Mouse (Mus musculus) limb, embryonic 13.5 days (tissue): ENCODE results near the gene Syt3. TPM values are rescaled to one million over a fixed set of nuclear protein-coding genes. Genes with fewer than 3 reads are reported as not detected.
A peak's percentile ranks its signal among the peaks of the same experiment; 100 is the strongest.

Source experiments
- ATAC-seq: fragments of 200-750 bp; cut with Nextera tagmentation; 2 replicates; pipeline ENCODE4 v1.8.0; 2017; ENCODE audit warnings: low read depth, moderate number of reproducible peaks, moderate TSS enrichment; ENCODE audit not compliant: low FRiP score
- H3K27ac ChIP-seq: fragments of 300-500 bp; sonication (generic); 2 replicates; pipeline ENCODE4 v1.5.1; 2015; ENCODE audit warnings: inconsistent platforms, mild to moderate bottlenecking, moderate library complexity
- H3K27me3 ChIP-seq: fragments of 300-500 bp; sonication (generic); 2 replicates; pipeline ENCODE4 v1.6.1; 2015; ENCODE audit warnings: mild to moderate bottlenecking, inconsistent platforms
- H3K36me3 ChIP-seq: fragments of 300-500 bp; sonication (generic); 2 replicates; pipeline ENCODE4 v1.6.1; 2015; ENCODE audit warnings: inconsistent platforms, mild to moderate bottlenecking, moderate library complexity
- H3K4me1 ChIP-seq: fragments of 300-500 bp; sonication (generic); 2 replicates; pipeline ENCODE4 v1.6.1; 2015; ENCODE audit warnings: inconsistent platforms
- H3K4me2 ChIP-seq: fragments of 300-500 bp; sonication (generic); replicated peaks from 2 replicates; pipeline ENCODE4 v1.6.1; 2015; ENCODE audit warnings: inconsistent platforms, mild to moderate bottlenecking, moderate library complexity
- H3K4me3 ChIP-seq: fragments of 300-500 bp; sonication (generic); 2 replicates; pipeline ENCODE4 v1.5.1; 2015; ENCODE audit warnings: moderate library complexity, mild to moderate bottlenecking, inconsistent platforms
- H3K9ac ChIP-seq: fragments of 300-500 bp; sonication (generic); 2 replicates; pipeline ENCODE4 v1.6.1; 2015; ENCODE audit warnings: mild to moderate bottlenecking, inconsistent platforms
- H3K9me3 ChIP-seq: fragments of 300-500 bp; sonication (generic); 2 replicates; pipeline ENCODE4 v1.6.1; 2016; ENCODE audit warnings: inconsistent platforms
- WGBS: fragments of 180-500 bp; shearing (Covaris S2); methylation state at CpG from one replicate; pipeline ENCODE4 v1.1.7; 2015; 5-methylcytosine and 5-hydroxymethylcytosine counted together
- polyA plus RNA-seq: library from polyadenylated mRNA; unstranded; fragments of >200 nt; fragmentation: Nextera tagmentation; extraction: Ambion mirVana; gene quantifications from 2 replicates; pipeline ENCODE4 v1.2.1, GENCODE M21; 2015

The Syt3 gene
- polyA plus RNA-seq, 1 experiment from 2014 or later, result 3.5 TPM

DNA sequence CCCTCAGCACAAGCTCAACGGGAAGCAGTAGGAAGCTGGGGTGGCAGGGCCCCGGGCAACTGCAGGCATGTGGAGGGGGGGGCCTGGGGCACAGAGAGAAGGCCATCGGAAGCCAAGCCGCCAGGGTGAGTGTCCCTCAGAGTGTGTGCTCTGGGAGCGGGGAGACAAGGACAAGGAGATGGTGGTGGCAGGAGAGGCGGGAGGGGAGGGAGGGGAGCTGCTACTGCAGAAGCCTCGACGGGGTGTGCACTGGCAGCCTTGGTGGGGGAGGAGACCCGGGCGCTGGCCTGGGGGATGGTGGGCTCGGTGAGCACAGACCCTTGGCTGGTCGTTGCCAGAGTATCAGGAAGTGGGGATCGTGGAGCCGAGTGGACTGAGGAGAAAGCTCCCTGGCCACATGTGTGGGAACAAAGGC is 58.5 kb downstream of the Syt3 start:
- no peaks in the 10 kb centered on the region for H3K9me3 ChIP-seq
- H3K9ac ChIP-seq, result peak overlapping the region; percentile 60
- H3K27me3 ChIP-seq, result peaks cover 97% of the 10 kb centered on the region
- H3K27ac ChIP-seq, result no peak overlapping the region
- no peak; the same call in 1 of the 2 replicates for ATAC-seq
- peak overlapping the region; percentile 59 for H3K4me2 ChIP-seq
- no peaks in the 10 kb centered on the region for H3K36me3 ChIP-seq
- H3K4me1 ChIP-seq, result peaks cover 24% of the 10 kb centered on the region
- 2% methylated on average over 9 of the region's 14 CpGs for WGBS
- peak overlapping the region; percentile 38 for H3K4me3 ChIP-seq

DNA sequence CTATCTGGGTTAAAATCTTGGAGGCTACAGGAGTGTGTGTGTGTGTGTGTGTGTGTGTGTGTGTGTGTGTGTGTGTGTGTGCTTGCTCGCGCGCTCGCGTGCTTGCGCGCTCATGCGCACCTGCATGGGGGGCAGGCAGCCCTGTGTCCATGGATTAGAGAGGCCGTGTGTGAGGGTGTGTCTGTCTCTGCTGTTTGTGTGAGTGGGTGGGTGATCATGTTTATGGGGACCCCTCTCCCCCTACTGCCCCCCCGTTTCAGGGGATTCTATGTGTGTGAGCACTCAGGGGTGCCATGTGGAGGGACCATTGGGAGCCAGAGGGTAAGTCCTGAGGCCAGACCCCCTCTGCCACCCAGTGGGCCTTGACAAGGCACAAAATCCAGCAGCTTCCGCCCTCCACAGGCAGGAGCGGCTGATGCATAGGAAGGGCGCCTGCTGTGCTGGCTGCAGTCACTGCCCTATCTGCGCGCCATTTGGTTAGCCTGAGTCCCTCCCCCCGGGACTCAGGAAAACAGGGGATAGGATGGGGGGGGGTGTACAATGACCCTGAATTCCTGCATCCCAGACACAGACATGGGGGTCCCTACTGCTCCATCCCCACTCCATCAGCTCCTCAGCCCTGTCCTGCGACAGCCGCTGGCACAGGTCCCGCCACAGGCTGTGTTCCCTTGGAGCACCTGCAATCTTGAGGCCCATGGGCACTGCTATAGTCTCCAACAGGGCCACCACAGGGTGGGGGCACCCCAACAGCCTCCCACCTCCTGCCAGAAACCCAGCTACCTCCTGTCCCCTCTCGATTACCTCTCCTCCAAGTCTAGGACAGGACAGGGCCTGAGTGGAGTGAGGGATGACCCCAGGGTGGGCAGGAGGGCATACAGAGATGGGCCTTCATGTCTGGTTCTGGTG is 59.6 kb downstream of the Syt3 start:
- H3K4me2 ChIP-seq, result peak overlapping the region; percentile 59
- peak overlapping the region; percentile 38 for H3K4me3 ChIP-seq
- peaks cover 94% of the 10 kb centered on the region for H3K27me3 ChIP-seq
- ATAC-seq, result no peak
- H3K9me3 ChIP-seq, result no peaks in the 10 kb centered on the region
- H3K36me3 ChIP-seq, result no peaks in the 10 kb centered on the region
- H3K9ac ChIP-seq, result peak overlapping the region; percentile 60; the same call in 1 of the 2 replicates
- H3K4me1 ChIP-seq, result peaks cover 24% of the 10 kb centered on the region
- no peak overlapping the region for H3K27ac ChIP-seq
- 7% methylated on average over 20 of the region's 20 CpGs for WGBS

GRCm38 (mm10) chr7:44444886-44445527 is 61.1 kb downstream of the Syt3 start:
- H3K4me1 ChIP-seq, result peaks cover 24% of the 10 kb centered on the region
- H3K27me3 ChIP-seq, result peaks cover 92% of the 10 kb centered on the region
- 8% methylated on average over 29 of the region's 29 CpGs for WGBS
- no peak for ATAC-seq
- no peak overlapping the region for H3K4me2 ChIP-seq
- H3K36me3 ChIP-seq, result no peaks in the 10 kb centered on the region
- H3K9me3 ChIP-seq, result no peaks in the 10 kb centered on the region
- H3K9ac ChIP-seq, result peak overlapping the region; percentile 31; the same call in 1 of the 2 replicates
- no peak overlapping the region for H3K4me3 ChIP-seq
- H3K27ac ChIP-seq, result no peak overlapping the region

GRCm38 (mm10) chr7:44445528-44445923 is 61.6 kb downstream of the Syt3 start:
- 14% methylated on average over 7 of the region's 7 CpGs for WGBS
- ATAC-seq, result no peak
- no peak overlapping the region for H3K9ac ChIP-seq

DNA sequence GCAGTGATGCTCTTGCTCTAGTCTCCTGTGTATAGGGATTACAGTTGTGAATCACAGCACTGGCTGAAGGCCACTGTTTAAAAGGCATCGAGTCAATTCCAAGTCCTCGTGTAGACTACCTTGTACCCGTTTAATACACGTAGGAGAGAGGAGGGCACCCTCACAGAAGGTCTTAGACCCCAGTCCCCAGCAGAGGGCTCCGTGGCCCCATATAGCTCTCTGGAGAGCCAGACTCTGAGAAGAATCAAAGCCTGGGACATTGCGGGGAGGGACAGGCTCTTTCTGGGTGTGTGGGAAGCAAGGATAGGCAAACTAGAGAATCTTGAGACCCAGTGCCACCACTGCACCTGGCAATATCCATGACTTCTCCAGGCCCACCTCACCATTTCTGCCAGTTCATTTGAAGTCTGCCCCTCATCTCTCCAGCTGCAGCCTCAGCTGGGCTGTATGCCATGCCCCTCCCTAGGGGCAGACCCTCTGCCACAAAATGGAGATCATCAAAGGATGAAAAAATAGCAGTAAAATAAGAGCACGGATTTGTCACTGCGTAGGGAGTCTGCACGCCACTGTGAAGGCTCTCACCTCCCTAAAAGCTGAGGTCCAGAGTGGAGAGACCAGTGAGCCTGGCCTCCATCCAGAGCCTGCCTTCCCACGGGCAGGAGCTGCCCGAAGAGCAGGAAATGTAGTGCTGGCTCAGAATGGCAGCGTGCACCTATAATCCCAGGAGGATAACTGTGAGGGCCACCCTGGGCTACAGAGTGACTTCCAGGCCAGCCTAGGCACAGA is 62.4 kb downstream of the Syt3 start:
- WGBS, result 45% methylated on average over 12 of the region's 12 CpGs
- H3K9me3 ChIP-seq, result no peaks in the 10 kb centered on the region
- no peak overlapping the region for H3K4me2 ChIP-seq
- H3K4me1 ChIP-seq, result peaks cover 24% of the 10 kb centered on the region
- peaks cover 79% of the 10 kb centered on the region for H3K27me3 ChIP-seq
- ATAC-seq, result no peak
- no peak overlapping the region for H3K27ac ChIP-seq
- H3K4me3 ChIP-seq, result no peak overlapping the region
- no peak overlapping the region for H3K9ac ChIP-seq
- no peaks in the 10 kb centered on the region for H3K36me3 ChIP-seq

More at GRCm38 (mm10) chr7:44445528-44445923, 61.6 kb downstream of the Syt3 start:
- no peak overlapping the region for H3K4me3 ChIP-seq
- H3K36me3 ChIP-seq, result no peaks in the 10 kb centered on the region
- H3K27me3 ChIP-seq, result peaks cover 86% of the 10 kb centered on the region
- H3K4me2 ChIP-seq, result no peak overlapping the region
- peaks cover 24% of the 10 kb centered on the region for H3K4me1 ChIP-seq
- no peak overlapping the region for H3K27ac ChIP-seq
- H3K9me3 ChIP-seq, result no peaks in the 10 kb centered on the region

Other genes with a start within 250 kb of the Syt3 start
- not detected in 2 replicates for gene Klk1b16, start 247.3 kb upstream of the Syt3 start, polyA plus RNA-seq
- gene Klk1b24, start 195.9 kb upstream of the Syt3 start, polyA plus RNA-seq, result not detected in 2 replicates
- not detected in 2 replicates for gene Klk1b3, start 185.9 kb upstream of the Syt3 start, polyA plus RNA-seq
- gene Klk1b4, start 176.7 kb upstream of the Syt3 start, polyA plus RNA-seq, result not detected in 2 replicates
- gene Klk1b5, start 168.2 kb upstream of the Syt3 start, polyA plus RNA-seq, result not detected in 2 replicates
- not detected in 2 replicates for gene Klk1, start 158.7 kb upstream of the Syt3 start, polyA plus RNA-seq
- gene Gm36864, start 147.9 kb upstream of the Syt3 start, polyA plus RNA-seq, result 0.17 TPM in 1 of 2 replicates, not detected in the other
- 0.78 and 0.94 TPM in 2 replicates for gene 1700028J19Rik, start 137.4 kb upstream of the Syt3 start, polyA plus RNA-seq
- 222 and 224 TPM in 2 replicates for gene 2410002F23Rik, start 137.4 kb upstream of the Syt3 start, polyA plus RNA-seq
- gene Acp4, start 126.7 kb upstream of the Syt3 start, polyA plus RNA-seq, result 0.14 TPM in 1 of 2 replicates, not detected in the other
- 1.2 TPM in 1 of 2 replicates, not detected in the other for gene Gm15517, start 122.7 kb upstream of the Syt3 start, polyA plus RNA-seq
- 5.6 and 6.3 TPM in 2 replicates for gene Clec11a, start 77.2 kb upstream of the Syt3 start, polyA plus RNA-seq
- gene Shank1, start 73.8 kb upstream of the Syt3 start, polyA plus RNA-seq, result 3.1 and 3.3 TPM in 2 replicates
- gene 1700008O03Rik, start 1.7 kb downstream of the Syt3 start, polyA plus RNA-seq, result 1.1 TPM in 2 replicates
- 1.00 and 1.2 TPM in 2 replicates for gene Lrrc4b, start 44.9 kb downstream of the Syt3 start, polyA plus RNA-seq
- gene Aspdh, start 81.3 kb downstream of the Syt3 start, polyA plus RNA-seq, result 0.36 TPM in 1 of 2 replicates, not detected in the other
- 87.7 and 91.3 TPM in 2 replicates for gene Josd2, start 83.9 kb downstream of the Syt3 start, polyA plus RNA-seq
- 104 and 106 TPM in 2 replicates for gene Emc10, start 112.4 kb downstream of the Syt3 start, polyA plus RNA-seq
- gene Fam71e1, start 112.5 kb downstream of the Syt3 start, polyA plus RNA-seq, result 22.4 and 22.9 TPM in 2 replicates
- gene Mybpc2, start 140.6 kb downstream of the Syt3 start, polyA plus RNA-seq, result 0.08 and 0.10 TPM in 2 replicates
- gene Spib, start 148.0 kb downstream of the Syt3 start, polyA plus RNA-seq, result 0.19 and 0.25 TPM in 2 replicates
- gene Pold1, start 164.7 kb downstream of the Syt3 start, polyA plus RNA-seq, result 101 and 105 TPM in 2 replicates
- gene Nr1h2, start 169.8 kb downstream of the Syt3 start, polyA plus RNA-seq, result 70.5 and 72.4 TPM in 2 replicates
- gene Napsa, start 188.3 kb downstream of the Syt3 start, polyA plus RNA-seq, result 1.0 and 1.3 TPM in 2 replicates
- 0.43 and 0.51 TPM in 2 replicates for gene Kcnc3, start 206.6 kb downstream of the Syt3 start, polyA plus RNA-seq